ENCODE assay signal across 10 mouse cellular contexts in the genomic region with DNA sequence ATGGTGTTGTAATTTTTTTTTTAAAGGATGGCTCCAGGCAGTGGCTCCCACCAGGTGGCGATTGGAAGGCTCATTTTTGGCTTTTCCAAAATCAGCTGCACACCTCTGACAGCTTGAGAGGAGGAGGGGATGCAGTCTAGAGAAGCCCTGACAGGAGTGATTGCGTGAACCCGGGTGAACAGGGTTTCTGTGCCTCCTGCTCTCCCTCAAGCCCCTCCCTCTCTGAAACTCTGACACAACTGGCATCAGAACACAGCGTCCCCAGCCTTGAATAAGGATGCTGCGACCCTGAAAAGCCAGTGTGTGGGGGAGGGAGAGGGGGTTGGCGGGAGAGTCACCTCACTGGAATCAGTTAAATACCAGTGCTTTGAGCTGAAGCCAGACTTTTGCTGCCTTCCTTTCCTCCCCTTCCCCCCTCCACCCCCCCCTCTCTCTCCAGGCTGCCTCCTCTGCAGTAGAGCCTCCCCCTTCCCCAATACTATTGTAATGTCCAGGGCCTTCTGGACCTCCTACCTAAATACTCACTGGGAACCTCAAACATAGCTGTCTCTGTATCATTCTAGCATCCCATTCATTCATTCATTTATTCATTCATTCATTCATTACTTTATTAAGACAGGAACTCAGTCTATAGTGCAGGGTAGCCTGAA. TPM values are rescaled to one million over a fixed set of nuclear protein-coding genes. Genes with fewer than 3 reads are reported as not detected.
DNase-seq lines count a peak whose midpoint lies in the region; ATAC-seq lines count a peak whose summit lies in the region.
"Had no signal": no experiment of that assay in that cellular context is flagged by ENCODE, and none has a peak within 500 bp of the region (broad histone marks: within the 10 kb centered on the region; RNA-seq: fewer than 3 reads in every experiment).

No protein-coding gene starts in this region.

- H3K27me3 ChIP-seq in hindbrain, embryonic 10.5 days (ENCODE audit: insufficient read depth, poor library complexity, severe bottlenecking): no peaks in the 10 kb centered on the region
- no peaks in the 10 kb centered on the region for H3K27me3 ChIP-seq in hindbrain, embryonic 11.5 days (ENCODE audit: control insufficient read depth, insufficient read depth, low read length)
- no peaks in the 10 kb centered on the region for H3K27me3 ChIP-seq in forebrain, embryonic 12.5 days
- H3K27me3 ChIP-seq in midbrain, embryonic 14.5 days (ENCODE audit: control insufficient read depth, insufficient read depth, low read length): no peaks in the 10 kb centered on the region
- H3K27me3 ChIP-seq: liver, embryonic 15.5 days had no signal

- H3K4me2 ChIP-seq in hindbrain, embryonic 11.5 days (replicated peaks; ENCODE audit: low read depth, low read length): no peak overlapping the region
- no peak overlapping the region for H3K4me2 ChIP-seq in forebrain, embryonic 12.5 days
- H3K4me2 ChIP-seq in midbrain, embryonic 14.5 days (ENCODE audit: low read length): no peak overlapping the region
- H3K4me2 ChIP-seq: liver, embryonic 15.5 days had no signal

- peaks cover 30% of the 10 kb centered on the region for H3K4me1 ChIP-seq in hindbrain, embryonic 10.5 days (replicated peaks)
- H3K4me1 ChIP-seq in hindbrain, embryonic 11.5 days (replicated peaks; ENCODE audit: control insufficient read depth, insufficient read depth, low read length): 0 out of 2 replicates have a peak, but pooled peaks cover 3% of the 10 kb centered on the region
- H3K4me1 ChIP-seq in forebrain, embryonic 12.5 days: peaks cover 14% of the 10 kb centered on the region
- no peaks in the 10 kb centered on the region for H3K4me1 ChIP-seq in midbrain, embryonic 14.5 days (ENCODE audit: control insufficient read depth, insufficient read depth, low read length)

- WGBS in hindbrain, embryonic 10.5 days: 11% methylated on average over 6 of the region's 6 CpGs
- WGBS in hindbrain, embryonic 11.5 days: 11% methylated on average over 6 of the region's 6 CpGs
- WGBS in forebrain, embryonic 12.5 days: 9% methylated on average over 6 of the region's 6 CpGs
- 8% methylated on average over 6 of the region's 6 CpGs for WGBS in midbrain, embryonic 14.5 days

- no peak overlapping the region for H3K4me3 ChIP-seq in hindbrain, embryonic 10.5 days
- H3K4me3 ChIP-seq in hindbrain, embryonic 11.5 days (ENCODE audit: low read depth, low read length): no peak overlapping the region
- no peak overlapping the region for H3K4me3 ChIP-seq in forebrain, embryonic 12.5 days (replicated peaks)
- H3K4me3 ChIP-seq in midbrain, embryonic 14.5 days (replicated peaks; ENCODE audit: low read depth, low read length): no peak overlapping the region
- H3K4me3 ChIP-seq: liver, embryonic 15.5 days had no signal

- H3K9ac ChIP-seq in hindbrain, embryonic 11.5 days (ENCODE audit: low read depth, low read length): no peak overlapping the region
- H3K9ac ChIP-seq in forebrain, embryonic 12.5 days: no peak overlapping the region
- H3K9ac ChIP-seq in midbrain, embryonic 14.5 days (replicated peaks; ENCODE audit: low read length): no peak overlapping the region
- H3K9ac ChIP-seq: liver, embryonic 15.5 days had no signal

- ATAC-seq in hindbrain, embryonic 11.5 days (ENCODE audit: low FRiP score): no peak
- ATAC-seq in forebrain, embryonic 12.5 days (ENCODE audit: low FRiP score): peak; percentile 44; the same call in 1 of the 2 replicates
- ATAC-seq in midbrain, embryonic 14.5 days (ENCODE audit: low FRiP score, low TSS enrichment): peak; percentile 53; the same call in 1 of the 2 replicates

- no peaks in the 10 kb centered on the region for H3K9me3 ChIP-seq in hindbrain, embryonic 10.5 days
- H3K9me3 ChIP-seq in hindbrain, embryonic 11.5 days (ENCODE audit: control insufficient read depth, low read length): no peaks in the 10 kb centered on the region
- H3K9me3 ChIP-seq in forebrain, embryonic 12.5 days: no peaks in the 10 kb centered on the region
- no peaks in the 10 kb centered on the region for H3K9me3 ChIP-seq in midbrain, embryonic 14.5 days (ENCODE audit: control insufficient read depth, low read length)
- H3K9me3 ChIP-seq: liver, embryonic 15.5 days had no signal

- H3K27ac ChIP-seq in hindbrain, embryonic 10.5 days: 0 out of 2 replicates have a peak overlapping the region, but pooled peaks have one; percentile 12
- H3K27ac ChIP-seq in hindbrain, embryonic 11.5 days (ENCODE audit: low read depth, low read length): no peak overlapping the region
- no peak overlapping the region for H3K27ac ChIP-seq in forebrain, embryonic 12.5 days
- no peak overlapping the region for H3K27ac ChIP-seq in midbrain, embryonic 14.5 days (replicated peaks; ENCODE audit: low read depth, low read length)
- H3K27ac ChIP-seq: liver, embryonic 15.5 days had no signal

- no peaks in the 10 kb centered on the region for H3K36me3 ChIP-seq in hindbrain, embryonic 10.5 days
- H3K36me3 ChIP-seq in hindbrain, embryonic 11.5 days (ENCODE audit: control insufficient read depth, insufficient read depth, low read length): no peaks in the 10 kb centered on the region
- H3K36me3 ChIP-seq in forebrain, embryonic 12.5 days (replicated peaks): no peaks in the 10 kb centered on the region
- no peaks in the 10 kb centered on the region for H3K36me3 ChIP-seq in midbrain, embryonic 14.5 days (ENCODE audit: control insufficient read depth, insufficient read depth, low read length)
- H3K36me3 ChIP-seq: liver, embryonic 15.5 days had no signal

- DNase-seq in hindbrain, embryonic 10.5 days (ENCODE audit: low spot score): no peak
- no peak for DNase-seq in hindbrain, embryonic 11.5 days (ENCODE audit: low spot score)
- peak; percentile 93 to 95 for DNase-seq in adrenal gland, adult (ENCODE audit: inconsistent age in 2 of 2, low spot score in 1 of 2)
- DNase-seq in midbrain, embryonic 14.5 days: peak; percentile 40
- DNase-seq in gastrocnemius, postnatal 25 days: no peak
- DNase-seq in gastrocnemius, adult 18-20 months (ENCODE audit: low spot score): no peak
- no peak for DNase-seq in c-Kit-positive CD71-positive TER-119-positive erythroid progenitor cells, embryonic 14.5 days (ENCODE audit: low spot score)

RNA-seq across cellular contexts. Expression of gene Gm42791, which starts 21.8 kb away (rescaled TPM):
- 1.6 and 3.8 TPM in 2 replicates for polyA plus RNA-seq in hindbrain, embryonic 10.5 days (2016; fragmentation: Nextera tagmentation; extraction: Ambion mirVana)
- not detected in 2 replicates for polyA plus RNA-seq in hindbrain, embryonic 11.5 days (2014; fragmentation: Nextera tagmentation; extraction: Ambion mirVana)
- 4.3 and 4.9 TPM in 2 replicates for polyA plus RNA-seq in forebrain, embryonic 12.5 days (2016; fragmentation: Nextera tagmentation; extraction: Ambion mirVana)
- not detected in 2 replicates for polyA plus RNA-seq in midbrain, embryonic 14.5 days (2014; fragmentation: Nextera tagmentation; extraction: Ambion mirVana)
- 1 to 10 TPM; 3.6 to 3.8 TPM for total RNA-seq in gastrocnemius, postnatal 25 days (2021)
- total RNA-seq in gastrocnemius, adult 18-20 months (2021): 1 to 10 TPM; 2.1 to 5.3 TPM
- polyA plus RNA-seq: C2C12; liver, embryonic 15.5 days had no signal

RNA-seq across cellular contexts. Expression of gene Katnal1, which starts 44.0 kb away (rescaled TPM):
- polyA plus RNA-seq in hindbrain, embryonic 10.5 days (2016; fragmentation: Nextera tagmentation; extraction: Ambion mirVana): 22.4 and 23.6 TPM in 2 replicates
- 32.1 and 37.0 TPM in 2 replicates for polyA plus RNA-seq in hindbrain, embryonic 11.5 days (2014; fragmentation: Nextera tagmentation; extraction: Ambion mirVana)
- 37.7 and 42.2 TPM in 2 replicates for polyA plus RNA-seq in forebrain, embryonic 12.5 days (2016; fragmentation: Nextera tagmentation; extraction: Ambion mirVana)
- 30.9 and 42.8 TPM in 2 replicates for polyA plus RNA-seq in midbrain, embryonic 14.5 days (2014; fragmentation: Nextera tagmentation; extraction: Ambion mirVana)
- 1 to 10 TPM; 4.3 to 4.5 TPM for total RNA-seq in gastrocnemius, postnatal 25 days (2021)
- total RNA-seq in gastrocnemius, adult 18-20 months (2021): 1 to 10 TPM; 4.5 to 6.0 TPM

Comparison
In these comparisons a context has a peak if more than half of its experiments do, and no peak if none do; other contexts are left out.
1. DNase-seq: peak in adrenal gland, adult (2 of 2) and midbrain, embryonic 14.5 days (single experiment); none in hindbrain, embryonic 10.5 days (single experiment), hindbrain, embryonic 11.5 days (single experiment), gastrocnemius, postnatal 25 days (single experiment), gastrocnemius, adult 18-20 months (single experiment) and c-Kit-positive CD71-positive TER-119-positive erythroid progenitor cells, embryonic 14.5 days (single experiment).